Mouse (Mus musculus) right cerebral cortex, postnatal 25 days (tissue): Measurements from ENCODE around the gene Gpank1.

ENCODE experiments used
- DNase-seq: peaks from one replicate; pipeline ENCODE4 v3.0.0; 2022

Gene Gpank1

DNA sequence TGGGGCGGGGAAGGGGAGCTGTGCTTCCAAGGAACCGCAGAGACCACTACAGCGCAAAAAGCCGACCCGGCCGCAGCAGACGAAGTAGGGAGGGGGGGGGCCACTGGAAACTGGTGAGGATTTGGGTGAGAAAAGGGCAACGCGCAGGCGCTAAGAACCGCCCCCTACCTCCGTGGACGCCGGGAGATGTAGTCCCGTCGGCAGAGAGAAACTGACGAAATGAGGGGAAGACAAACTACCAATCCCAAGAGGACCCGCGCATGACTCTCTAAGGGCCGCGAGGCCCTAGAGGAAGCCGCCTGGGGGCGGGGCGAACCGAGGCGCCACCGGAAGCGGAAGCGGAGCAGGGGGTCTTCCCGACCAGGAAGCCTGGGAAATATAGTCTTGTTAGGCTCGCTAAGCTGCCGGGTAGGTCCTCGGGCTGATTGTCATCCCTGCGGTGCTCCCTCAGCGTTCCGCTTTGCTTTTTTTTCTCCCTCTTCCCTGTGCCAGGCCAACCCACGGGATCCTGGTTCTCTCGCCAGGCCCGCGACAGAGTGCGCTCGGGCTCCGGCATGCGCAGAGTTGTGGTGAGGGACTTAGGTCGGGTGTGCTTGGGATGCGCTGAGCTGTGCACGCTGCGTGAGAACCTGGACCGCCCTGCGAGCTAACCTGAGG, at the start of gene Gpank1:
Gpank1 (plus strand) TSS at position 313 of the 657 bp plus-strand sequence.
- peak; percentile 99 for DNase-seq

DNA sequence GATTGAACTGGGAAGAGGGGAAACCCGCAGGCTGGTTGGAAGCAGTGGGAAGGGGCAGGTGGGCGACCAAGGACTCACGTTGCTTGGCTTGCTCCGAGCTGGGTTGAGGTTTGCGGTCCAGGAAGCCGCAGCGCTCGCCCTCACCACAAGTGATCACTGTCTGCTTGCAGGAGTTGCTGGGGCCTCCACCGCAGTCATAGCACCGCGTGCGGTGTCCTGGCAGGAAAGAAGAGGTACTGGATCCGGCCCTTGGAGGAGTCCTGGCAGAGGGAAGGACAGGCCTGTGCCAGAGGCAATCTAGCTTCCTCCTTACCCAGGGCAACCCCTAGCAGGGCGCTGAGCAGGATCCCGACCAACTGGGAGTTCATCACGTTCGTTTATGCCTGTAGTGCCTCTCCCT, 47.2 kb upstream of the Gpank1 start:
- no peak for DNase-seq

DNA sequence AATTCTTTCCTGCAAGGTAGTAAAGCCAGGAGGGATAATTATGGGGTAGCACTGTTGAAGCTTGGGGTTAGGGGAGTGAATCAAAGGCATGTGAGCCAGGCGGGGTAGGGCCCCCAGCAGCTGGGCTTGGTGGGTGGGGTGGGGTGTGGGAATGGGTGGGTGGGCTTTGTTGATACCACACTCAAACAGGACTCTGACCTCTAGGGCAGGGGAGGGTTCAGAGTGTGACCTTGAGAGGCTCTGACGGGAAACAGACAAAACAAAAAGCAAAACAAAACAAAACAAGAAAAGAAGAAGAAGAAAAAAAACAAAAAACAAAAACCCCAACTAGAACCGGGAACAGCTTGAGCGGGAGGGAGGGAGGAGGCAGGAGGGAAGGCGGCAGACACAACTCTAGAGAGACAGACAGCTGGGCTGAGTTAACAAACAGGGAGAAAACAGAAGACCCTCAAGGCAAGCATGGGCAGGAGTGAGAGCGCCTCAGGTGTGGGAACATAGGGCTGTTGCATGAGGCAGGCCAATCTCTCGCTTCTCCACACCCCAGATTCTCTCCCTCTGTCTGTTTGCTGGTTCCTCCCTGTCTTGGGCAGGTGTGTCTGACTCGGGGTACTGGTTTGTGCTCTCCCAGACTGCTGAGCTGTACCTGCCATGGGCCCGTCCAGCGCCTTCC, 44.6 kb upstream of the Gpank1 start, which contains the start of gene Ly6g6e:
Ly6g6e (plus strand) TSS at position 396 of the 670 bp plus-strand sequence.
- no peak for DNase-seq

DNA sequence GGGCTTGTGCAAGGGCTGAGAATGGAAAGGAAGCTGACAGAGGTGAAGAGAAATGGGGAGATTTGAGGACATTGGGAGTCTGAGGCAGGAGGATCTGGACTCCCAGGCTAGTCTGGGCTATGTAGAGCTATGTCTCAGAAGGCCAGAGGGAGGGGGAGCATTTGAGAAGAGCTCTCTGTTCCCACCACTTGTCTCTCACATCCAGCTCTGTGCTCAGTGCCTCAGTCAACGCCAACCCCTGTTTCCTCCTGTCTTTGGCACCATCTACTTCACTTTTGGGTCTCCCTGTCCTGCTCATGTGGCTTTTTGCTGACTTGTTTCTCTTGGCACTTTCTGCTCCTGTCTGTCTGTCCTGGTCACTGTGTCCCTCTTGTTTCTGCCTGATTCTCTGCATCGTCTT, 44.0 kb upstream of the Gpank1 start:
- no peak for DNase-seq

DNA sequence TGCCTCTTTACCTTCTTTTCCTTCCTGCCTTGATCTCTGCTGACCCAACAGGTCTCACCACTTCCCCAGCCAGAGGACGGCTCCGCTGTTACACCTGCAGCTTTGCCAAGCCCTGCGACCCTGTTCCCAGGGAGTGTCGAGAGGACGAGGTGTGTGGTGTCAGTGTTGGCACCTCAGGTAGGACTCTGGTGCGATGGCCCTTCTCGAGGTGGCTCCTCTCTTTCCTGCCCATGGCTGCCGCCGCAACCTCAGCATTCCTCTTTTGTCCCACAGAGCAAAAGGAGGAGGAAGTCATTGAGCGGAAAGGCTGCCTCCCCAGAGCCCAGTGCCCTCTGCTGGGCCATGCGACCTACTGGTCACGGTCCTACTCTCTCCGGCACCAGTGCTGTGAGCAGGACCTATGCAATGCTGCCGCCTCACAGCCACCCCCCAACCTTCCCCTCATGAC, 43.4 kb upstream of the Gpank1 start, which contains the start of gene Ly6g6d:
Ly6g6d (minus strand) TSS at position 280 of the 448 bp plus-strand sequence.
- DNase-seq: no peak

DNA sequence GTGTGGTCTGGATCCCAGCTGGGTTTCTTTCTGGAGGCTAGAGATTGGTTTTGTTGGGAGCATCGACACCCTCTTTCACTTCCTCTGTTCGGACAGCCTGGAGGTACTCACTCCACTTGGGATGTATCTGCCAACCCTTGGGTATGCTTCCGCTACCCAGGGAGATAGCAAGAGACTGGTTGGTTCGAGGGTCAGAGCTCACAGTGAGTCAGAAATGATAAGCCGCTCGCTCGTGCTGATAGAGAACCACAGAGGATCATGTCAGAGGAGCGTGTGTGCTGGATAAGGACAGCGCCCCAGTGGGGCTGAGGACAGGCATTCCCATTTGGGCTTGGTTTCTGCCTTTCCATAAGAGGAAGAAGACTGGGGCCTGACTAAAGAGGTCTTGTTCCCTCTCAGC, 41.5 kb upstream of the Gpank1 start:
- DNase-seq: no peak

DNA sequence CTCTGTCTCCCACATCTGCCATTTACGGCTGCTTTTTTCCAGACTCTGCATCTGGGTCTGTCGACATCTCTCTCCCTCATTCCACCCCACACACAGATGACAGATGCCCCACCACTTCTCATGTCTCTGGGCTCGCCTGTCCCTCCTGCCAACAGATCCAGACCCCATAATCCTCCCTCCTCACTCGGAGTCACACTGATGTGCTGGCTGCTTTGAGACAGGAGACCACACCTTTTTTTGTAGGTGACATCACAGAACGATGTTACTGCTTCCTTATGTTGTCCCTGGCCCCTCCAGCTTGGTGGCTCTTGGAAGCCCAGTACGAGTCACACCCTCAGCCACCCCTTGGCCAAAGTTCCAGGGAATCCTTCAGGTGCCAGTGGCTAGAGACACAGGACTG, 41.0 kb upstream of the Gpank1 start:
- DNase-seq: no peak

DNA sequence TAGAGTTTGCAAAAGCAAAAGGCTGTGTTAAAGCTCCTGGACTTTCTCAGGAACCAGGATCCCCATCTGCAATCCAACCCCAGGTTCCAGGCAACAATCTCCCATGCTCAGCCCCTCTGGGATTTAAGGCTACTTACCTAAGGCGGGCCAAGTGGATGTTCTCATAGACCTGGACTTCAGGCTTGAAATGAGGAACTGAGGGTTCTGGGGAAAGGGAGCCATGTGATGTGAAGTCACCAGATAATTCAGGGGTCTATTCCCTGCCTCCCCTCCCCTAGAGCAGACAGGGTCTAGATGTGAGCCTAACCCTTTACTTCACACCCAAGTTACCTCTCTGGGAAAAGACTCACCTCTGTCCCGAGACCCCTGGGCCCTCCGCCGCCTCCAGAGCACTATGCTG, 40.5 kb upstream of the Gpank1 start:
- DNase-seq: no peak

DNA sequence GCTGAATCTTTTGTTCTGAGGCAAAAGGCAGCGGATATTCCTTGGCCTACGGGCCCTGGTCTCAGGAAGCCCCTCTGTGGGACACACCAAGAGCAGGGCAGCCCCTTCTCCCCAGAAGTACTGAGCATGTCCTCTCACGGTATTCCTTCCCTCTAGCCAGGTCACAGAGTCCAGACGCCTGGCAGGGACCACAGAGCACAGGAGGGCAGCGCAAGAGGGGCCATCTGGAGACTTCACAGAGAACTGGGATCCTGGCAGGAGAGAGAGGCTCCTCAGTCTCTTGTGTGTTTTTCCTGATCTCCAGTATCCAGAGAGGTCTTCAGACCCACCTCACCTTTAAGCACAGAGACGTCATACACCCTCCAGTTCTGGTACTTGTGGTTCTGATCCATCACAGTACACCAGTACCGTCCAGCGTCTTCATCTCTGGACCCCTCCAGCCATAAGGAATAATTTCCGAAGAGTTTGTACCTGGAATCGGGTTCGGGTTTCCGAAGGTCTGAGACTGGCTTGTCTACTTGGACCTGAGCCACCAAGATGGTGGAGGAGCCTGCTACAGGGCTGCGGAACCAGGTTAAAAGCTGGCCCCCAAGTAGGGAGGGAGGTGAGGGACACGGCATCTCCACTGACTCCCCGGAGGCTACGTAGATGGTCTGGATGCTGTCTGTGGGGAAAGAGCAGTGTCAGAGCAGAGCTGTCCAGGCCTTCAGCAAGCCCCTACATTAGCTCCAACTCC, 38.2 kb upstream of the Gpank1 start:
- DNase-seq: no peak

DNA sequence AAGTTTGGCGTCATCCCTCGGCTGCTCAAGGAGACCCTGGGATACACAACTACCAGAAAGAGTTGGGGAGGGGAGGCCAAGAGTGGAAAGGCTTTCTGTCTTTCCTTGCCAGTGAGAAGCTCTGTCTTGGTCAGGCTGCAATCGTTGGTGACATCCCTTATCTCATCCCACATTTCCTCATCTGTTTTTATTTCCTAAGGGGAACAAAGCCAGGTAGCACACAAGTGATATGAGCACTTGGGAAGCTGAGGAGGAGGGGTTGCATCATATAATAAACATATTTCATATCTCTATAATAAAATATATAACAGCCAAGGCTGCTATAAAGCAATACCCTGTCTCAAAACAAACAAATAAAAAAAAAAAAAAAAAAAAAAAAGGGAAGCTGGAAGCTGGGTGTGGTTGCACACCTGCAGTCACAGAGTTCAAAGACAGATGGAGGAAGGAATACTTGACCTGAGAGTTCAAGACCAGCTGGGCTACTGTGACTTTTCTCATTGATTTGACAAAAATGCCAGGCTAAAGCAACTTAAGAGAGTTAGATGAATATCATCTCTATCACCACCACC, 37.2 kb upstream of the Gpank1 start:
- DNase-seq: no peak

DNA sequence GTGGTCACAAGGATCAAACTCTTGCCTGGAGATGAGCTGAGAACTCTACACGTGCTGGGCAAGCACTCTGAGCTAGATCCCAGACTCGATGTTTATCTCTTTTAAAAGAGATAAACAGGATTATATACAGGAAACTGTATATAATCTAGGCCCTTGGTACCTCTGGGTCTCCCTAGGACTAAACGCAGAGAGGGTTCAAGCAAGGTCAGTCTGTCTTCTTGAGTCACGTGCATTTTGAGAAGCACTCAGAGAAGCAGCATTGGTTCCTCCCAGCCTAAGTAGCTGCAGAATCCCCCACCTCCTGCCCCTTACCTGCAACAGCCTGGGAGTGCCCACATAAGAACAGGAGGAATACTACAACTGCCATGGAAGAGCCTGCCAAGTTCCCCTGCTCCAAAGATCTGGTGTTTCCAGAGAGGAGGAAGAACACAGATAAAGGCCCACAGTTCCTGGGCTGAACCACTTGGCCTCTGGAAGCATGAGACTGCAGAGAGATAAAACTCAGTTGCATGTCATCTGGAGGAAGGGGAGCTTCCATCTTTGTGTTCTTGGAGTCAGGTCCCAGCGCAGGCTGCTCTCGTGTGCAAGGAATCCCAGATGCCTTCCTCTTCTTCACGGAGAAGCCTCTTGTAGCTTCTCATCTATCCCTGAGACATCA, 35.9 kb upstream of the Gpank1 start, which contains the start of gene Ly6g6f:
Ly6g6f (minus strand) TSS at position 403 of the 658 bp plus-strand sequence.
- DNase-seq: no peak

DNA sequence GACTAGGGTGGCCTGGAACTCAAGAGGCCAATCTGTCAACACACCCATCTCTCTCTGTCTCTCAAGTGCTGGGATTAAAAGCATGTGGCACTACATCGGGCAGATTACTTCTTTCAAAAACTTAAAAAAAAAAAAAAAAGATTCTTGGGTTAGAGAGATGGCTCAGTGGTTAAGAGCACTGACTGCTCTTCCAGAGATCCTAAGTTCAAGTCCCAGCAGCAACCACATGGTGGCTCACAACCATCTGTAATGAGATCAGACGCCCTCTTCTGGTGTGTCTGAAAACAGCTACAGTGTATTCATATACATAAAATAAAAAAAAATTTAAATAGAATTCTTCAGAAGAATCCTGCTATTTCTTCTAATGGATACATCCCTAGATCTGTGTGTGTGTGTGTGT, 33.1 kb upstream of the Gpank1 start:
- DNase-seq: no peak

DNA sequence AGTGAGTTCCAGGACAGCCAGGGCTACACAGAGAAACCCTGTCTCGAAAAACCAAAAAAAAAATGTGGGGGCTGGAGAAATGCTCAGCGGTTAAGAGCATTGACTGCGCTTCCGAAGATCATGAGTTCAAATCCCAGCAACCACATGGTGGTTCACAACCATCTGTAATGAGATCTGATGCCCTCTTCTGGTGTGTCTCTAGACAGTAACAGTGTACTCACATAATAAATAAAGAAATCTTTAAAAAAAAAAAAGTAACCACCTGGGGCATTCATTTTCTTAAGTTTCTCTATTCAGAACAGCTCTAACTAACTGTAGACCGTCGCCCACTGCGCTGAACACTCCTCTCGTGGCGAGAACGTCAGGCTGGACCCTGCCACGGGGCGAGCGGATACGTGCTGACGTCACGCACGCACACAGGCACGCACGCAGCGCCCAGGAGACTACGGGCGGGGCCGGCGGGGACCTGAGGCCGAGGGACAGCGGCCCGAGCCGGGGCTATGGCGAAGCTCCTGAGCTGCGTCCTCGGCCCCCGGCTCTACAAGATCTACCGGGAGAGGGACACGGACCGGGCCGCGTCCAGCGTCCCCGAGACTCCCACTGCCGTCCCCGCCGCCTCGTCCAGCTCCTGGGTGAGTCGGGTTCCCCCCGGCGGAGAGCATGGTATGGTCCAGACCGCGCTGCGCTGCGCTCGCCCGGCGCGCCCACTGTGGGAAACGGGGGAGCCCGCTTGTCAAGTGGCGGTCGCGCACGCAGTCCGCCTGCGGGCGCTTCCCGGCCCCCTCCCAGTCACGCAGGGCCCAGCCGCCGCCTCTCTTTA, 32.2 kb upstream of the Gpank1 start, which contains the start of gene Abhd16a:
Abhd16a (plus strand) TSS at position 439 of the 820 bp plus-strand sequence.
- DNase-seq: peak; percentile 97

DNA sequence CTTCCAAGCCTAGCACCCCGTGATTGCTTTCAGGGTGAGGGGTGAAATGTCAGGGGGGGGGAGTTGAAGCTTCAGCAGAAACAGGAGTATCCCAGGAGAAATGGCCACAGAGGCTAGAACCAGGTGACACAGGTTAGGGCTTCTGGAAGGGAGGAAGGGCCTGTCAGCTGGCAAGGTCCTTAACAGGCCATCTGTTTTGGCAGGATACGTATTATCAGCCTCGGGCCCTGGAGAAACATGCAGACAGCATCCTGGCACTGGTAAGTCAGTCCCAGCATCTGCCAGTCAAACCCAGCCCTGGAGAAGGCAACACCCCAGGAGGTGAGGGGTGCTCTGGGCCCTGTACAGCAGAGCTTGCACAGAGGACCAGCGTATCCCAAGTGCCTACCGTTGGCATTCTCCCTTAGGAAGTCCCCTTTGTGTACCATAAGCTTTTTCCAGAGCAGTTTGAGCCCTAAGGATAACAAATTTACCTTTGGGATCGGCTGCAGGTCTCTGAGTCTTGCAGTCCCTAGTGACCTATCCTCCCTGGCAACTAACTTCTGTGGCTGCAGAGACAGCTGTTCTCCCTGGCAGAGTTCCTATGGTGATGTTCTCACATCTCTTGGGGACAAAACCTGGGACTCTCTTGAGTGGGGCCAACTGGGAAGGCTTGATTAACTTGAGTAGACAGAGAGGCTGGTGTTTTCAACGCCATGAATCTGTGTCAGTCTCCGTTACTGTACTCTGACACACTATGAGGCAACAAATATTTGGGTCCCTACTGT, 30.9 kb upstream of the Gpank1 start:
- no peak for DNase-seq

DNA sequence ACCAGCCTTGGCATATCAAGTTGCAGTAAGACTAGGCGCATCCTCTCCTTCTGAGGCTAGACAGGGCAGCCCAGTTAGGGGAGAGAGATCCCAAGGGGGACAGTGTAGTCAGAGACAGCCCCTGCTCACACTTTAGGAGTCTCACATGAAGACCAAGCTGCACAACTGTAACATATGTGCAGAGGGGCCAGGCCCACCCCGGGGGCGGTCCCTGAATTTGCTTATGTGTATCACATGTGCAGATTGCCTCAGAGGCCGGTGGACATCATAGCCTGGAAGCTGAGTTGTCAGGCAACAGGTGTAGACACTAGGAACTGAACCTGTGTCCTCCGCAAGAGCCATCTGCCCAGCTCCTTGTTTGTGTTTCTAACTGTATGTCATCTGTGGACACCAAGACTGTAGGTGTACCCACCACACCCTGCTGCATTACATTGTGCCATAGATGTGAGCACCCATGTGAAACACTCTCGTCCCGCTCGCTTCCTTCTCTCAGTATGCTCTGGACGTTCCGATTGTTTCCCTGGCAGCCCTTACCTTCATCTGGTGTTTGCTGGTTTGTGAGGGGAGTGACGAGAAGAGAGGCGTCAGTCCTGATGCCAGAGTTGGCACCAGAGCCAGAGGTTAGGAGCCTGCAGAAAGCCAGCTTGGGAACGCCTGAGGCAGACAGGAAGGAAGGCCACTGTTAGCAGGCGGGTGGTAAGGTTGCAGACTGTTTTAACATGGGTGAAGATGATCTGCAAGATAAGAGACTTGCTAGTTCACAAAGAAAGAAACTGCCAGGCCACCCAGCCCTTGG, 28.7 kb upstream of the Gpank1 start:
- DNase-seq: no peak

DNA sequence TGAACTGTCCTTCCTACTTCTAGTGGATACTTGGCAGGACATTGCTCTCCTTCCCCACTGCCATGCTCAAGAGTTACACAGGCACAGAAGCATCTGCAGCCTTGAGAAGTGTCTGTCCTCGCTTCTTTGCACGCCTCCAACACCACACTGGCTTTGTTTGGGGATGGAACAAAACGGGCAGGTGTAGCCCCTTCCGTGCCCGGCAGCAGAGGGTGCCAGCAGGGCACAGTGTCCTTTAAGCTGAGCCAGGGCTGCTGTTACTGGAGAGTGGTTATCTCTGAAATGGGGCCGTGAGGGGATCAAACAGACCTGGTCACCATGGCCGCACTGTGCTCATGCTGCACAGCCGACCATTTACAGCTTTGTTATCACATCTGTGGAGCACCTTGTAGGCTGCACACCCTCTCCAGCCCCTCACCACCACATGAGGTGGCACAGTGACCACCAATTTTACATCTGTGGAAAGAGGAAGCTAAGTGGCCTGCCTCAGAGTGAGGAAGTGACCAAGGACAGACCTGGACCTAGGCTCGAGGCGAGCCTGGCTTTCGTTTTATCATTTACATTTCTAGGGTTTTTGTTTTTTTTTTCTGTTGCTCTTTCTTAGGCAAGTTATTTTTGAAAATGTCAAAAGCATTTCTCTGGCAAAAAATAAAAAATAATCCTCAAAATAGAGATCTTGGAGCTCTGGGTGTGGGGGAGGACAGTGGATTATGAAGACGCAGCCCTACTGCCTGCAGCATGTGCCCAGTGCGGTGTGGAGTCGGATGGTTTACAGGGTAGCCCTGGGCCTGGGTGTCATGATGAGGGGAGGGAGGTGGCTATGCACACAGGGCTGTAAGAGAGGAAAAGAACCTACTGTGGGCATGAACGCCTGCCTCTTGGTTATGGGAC, 26.5 kb upstream of the Gpank1 start:
- no peak for DNase-seq

DNA sequence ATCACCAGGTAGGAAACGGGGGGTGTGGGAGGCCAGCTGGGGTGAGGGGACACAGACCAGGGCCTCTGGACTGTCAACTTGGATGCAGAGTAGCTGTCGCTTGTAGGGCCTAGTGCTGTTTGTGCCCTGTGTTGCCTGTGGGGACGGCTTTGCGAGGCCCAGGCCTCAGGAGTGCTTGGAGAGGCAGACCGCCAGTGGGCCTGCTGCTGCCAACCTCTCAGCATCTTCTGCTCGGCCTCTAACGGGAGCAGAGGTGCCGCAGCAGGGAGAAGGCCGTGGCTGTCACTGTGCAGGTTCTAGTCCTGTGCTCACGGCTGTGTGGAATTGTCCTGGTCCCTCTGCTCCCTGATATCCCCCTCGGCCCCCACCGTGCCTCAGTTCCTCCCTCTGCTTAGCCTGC, 24.7 kb upstream of the Gpank1 start:
- no peak for DNase-seq

DNA sequence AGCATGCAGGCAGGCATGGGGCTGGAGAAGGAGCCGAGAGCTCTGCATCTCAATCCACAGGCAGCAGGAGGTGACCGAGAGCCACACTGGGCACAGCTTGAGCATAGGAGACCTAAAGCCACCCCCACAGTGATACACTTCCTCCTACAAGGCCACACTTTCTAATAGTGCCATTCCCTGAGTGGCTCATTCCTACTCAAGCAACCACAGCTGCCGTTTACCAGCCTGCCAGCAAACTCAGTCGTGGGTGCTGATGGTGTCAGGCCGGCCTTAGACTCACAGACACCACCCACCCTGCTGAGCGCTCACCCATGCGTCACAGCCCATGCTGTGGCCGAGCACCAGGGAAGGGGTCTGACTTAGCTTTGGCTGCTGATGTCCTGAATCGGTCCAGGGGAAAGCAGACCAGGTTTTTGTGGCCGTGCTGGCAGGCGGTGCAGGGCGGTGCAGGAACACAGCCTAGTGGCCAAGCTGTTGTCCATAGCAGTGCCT, 24.0 kb upstream of the Gpank1 start:
- peak; percentile 60 for DNase-seq
